Mouse (Mus musculus) brain, adult 2 months (tissue): ENCODE data around the gene Elfn1.
A peak's percentile ranks its signal among the peaks of the same experiment; 100 is the strongest.

ENCODE experiments used
- DNase-seq: peaks from one replicate; pipeline ENCODE4 v3.0.0; 2011; ENCODE audit warnings: low read depth, low spot score

Gene Elfn1

GRCm38 (mm10) chr5:140021755-140022154, 114.0 kb downstream of the Elfn1 start:
- DNase-seq: peak; percentile 87

- DNase-seq: no peak
Measured at GRCm38 (mm10) chr5:140022861-140023260, 115.1 kb downstream of the Elfn1 start.

- DNase-seq: peak; percentile 70
Measured at GRCm38 (mm10) chr5:140023941-140024500, 116.3 kb downstream of the Elfn1 start.
